In genomic region chr6:18492977-18493376, GRCm38 (mm10) we compare ENCODE assay signal across 21 mouse cellular contexts. TPM values are rescaled to one million over a fixed set of nuclear protein-coding genes. Genes with fewer than 3 reads are reported as not detected.
DNase-seq lines count a peak whose midpoint lies in the region; ATAC-seq and TF ChIP-seq lines count a peak whose summit lies in the region.
"Had no signal": no experiment of that assay in that cellular context is flagged by ENCODE, and none has a peak within 500 bp of the region (broad histone marks: within the 10 kb centered on the region; RNA-seq: fewer than 3 reads in every experiment).

No protein-coding gene starts in this region.

- peaks cover 3% of the 10 kb centered on the region; the same call in 1 of the 2 replicates for H3K4me1 ChIP-seq in forebrain, embryonic 12.5 days
- H3K4me1 ChIP-seq in forebrain, embryonic 11.5 days (replicated peaks; ENCODE audit: control insufficient read depth, insufficient read depth, low read length), result no peaks in the 10 kb centered on the region
- H3K4me1 ChIP-seq in kidney, adult 2 months (ENCODE audit: control insufficient read depth, insufficient read depth, low read length), result no peaks in the 10 kb centered on the region
- no peaks in the 10 kb centered on the region for H3K4me1 ChIP-seq in forebrain, postnatal 0 days (ENCODE audit: insufficient read depth)
- no peaks in the 10 kb centered on the region for H3K4me1 ChIP-seq in midbrain, embryonic 15.5 days
- H3K4me1 ChIP-seq: heart, embryonic 15.5 days had no signal

- no peaks in the 10 kb centered on the region for H3K9me3 ChIP-seq in forebrain, embryonic 12.5 days
- no peaks in the 10 kb centered on the region for H3K9me3 ChIP-seq in forebrain, embryonic 11.5 days (ENCODE audit: control insufficient read depth, low read length)
- H3K9me3 ChIP-seq in forebrain, postnatal 0 days (ENCODE audit: low read length), result no peaks in the 10 kb centered on the region
- no peaks in the 10 kb centered on the region for H3K9me3 ChIP-seq in midbrain, embryonic 15.5 days
- H3K9me3 ChIP-seq: heart, embryonic 15.5 days; hindbrain, embryonic 13.5 days had no signal

- TF ChIP-seq CTCF in kidney, adult 2 months (conservative IDR thresholded peaks at IDR 0.05; ENCODE audit: insufficient read depth, insufficient read length, low read depth, low read length), result no peak
- TF ChIP-seq CTCF in brain, embryonic 14.5 days (IDR thresholded peaks at IDR 0.05; ENCODE audit: borderline replicate concordance, extremely low read depth, insufficient read depth, insufficient read length), result no peak
- TF ChIP-seq CTCF in forebrain, postnatal 0 days (IDR thresholded peaks at IDR 0.05; ENCODE audit: low read depth), result no peak

- peak; percentile 27; the same call in 1 of the 2 replicates for ATAC-seq in forebrain, embryonic 12.5 days (ENCODE audit: low FRiP score)
- no peak; the same call in 1 of the 2 replicates for ATAC-seq in forebrain, embryonic 11.5 days (replicated peaks; ENCODE audit: low FRiP score)
- ATAC-seq in forebrain, postnatal 0 days, result peak; percentile 25; the same call in 1 of the 2 replicates
- ATAC-seq in midbrain, embryonic 15.5 days (replicated peaks), result no peak
- ATAC-seq: activated CD4-positive, CD25-positive, alpha-beta regulatory T cell, adult 4 months; intestine, embryonic 16.5 days; Patski had no signal

- DNase-seq in forebrain, embryonic 11.5 days (ENCODE audit: low spot score), result no peak
- peak; percentile 5 for DNase-seq in kidney, adult 2 months
- no peak for DNase-seq in kidney, postnatal 36 days
- DNase-seq in brain, embryonic 14.5 days (ENCODE audit: low read depth), result peak; percentile 76
- no peak for DNase-seq in forebrain, postnatal 0 days
- DNase-seq: adrenal gland, postnatal 14 days; cerebellum, adult 2 months; cerebellum, postnatal 10 days; gastrocnemius, postnatal 36 days; heart, adult 18-20 months; heart, postnatal 14 days had no signal

- no peaks in the 10 kb centered on the region; the same call in 1 of the 2 replicates for H3K36me3 ChIP-seq in forebrain, embryonic 12.5 days (replicated peaks)
- no peaks in the 10 kb centered on the region for H3K36me3 ChIP-seq in forebrain, embryonic 11.5 days (ENCODE audit: control insufficient read depth, insufficient read depth, low read length)
- H3K36me3 ChIP-seq in kidney, adult 2 months (ENCODE audit: control insufficient read depth, insufficient read depth, low read length), result no peaks in the 10 kb centered on the region; the same call in 1 of the 2 replicates
- peaks cover 8% of the 10 kb centered on the region; the same call in 1 of the 2 replicates for H3K36me3 ChIP-seq in forebrain, postnatal 0 days (ENCODE audit: insufficient read depth)
- H3K36me3 ChIP-seq in midbrain, embryonic 15.5 days (replicated peaks), result peaks cover 6% of the 10 kb centered on the region; the same call in 1 of the 2 replicates
- H3K36me3 ChIP-seq: heart, embryonic 15.5 days had no signal

- H3K4me3 ChIP-seq in forebrain, embryonic 12.5 days (replicated peaks), result no peak overlapping the region
- no peak overlapping the region for H3K4me3 ChIP-seq in forebrain, embryonic 11.5 days (ENCODE audit: low read depth, low read length)
- no peak overlapping the region for H3K4me3 ChIP-seq in kidney, adult 2 months (ENCODE audit: insufficient read depth, low read depth, low read length)
- no peak overlapping the region for H3K4me3 ChIP-seq in forebrain, postnatal 0 days (ENCODE audit: low read depth, low read length)
- H3K4me3 ChIP-seq in midbrain, embryonic 15.5 days, result no peak overlapping the region
- H3K4me3 ChIP-seq: heart, embryonic 15.5 days; hindbrain, embryonic 13.5 days had no signal

- H3K9ac ChIP-seq in forebrain, embryonic 12.5 days, result no peak overlapping the region
- no peak overlapping the region for H3K9ac ChIP-seq in forebrain, embryonic 11.5 days (ENCODE audit: low read length)
- H3K9ac ChIP-seq in forebrain, postnatal 0 days, result no peak overlapping the region
- no peak overlapping the region for H3K9ac ChIP-seq in midbrain, embryonic 15.5 days
- H3K9ac ChIP-seq: heart, embryonic 15.5 days; hindbrain, embryonic 13.5 days had no signal

- WGBS in forebrain, embryonic 12.5 days, result 48% methylated on average over 1 of the region's 1 CpGs
- WGBS in forebrain, embryonic 11.5 days, result 74% methylated on average over 1 of the region's 1 CpGs
- WGBS in kidney, adult 2 months, result 81% methylated on average over 1 of the region's 1 CpGs
- 22% methylated on average over 1 of the region's 1 CpGs for WGBS in forebrain, postnatal 0 days
- 57% methylated on average over 1 of the region's 1 CpGs for WGBS in midbrain, embryonic 15.5 days

- no peak for TF ChIP-seq POLR2A in kidney, adult 2 months (IDR thresholded peaks at IDR 0.05; ENCODE audit: low read depth, low read length)
- TF ChIP-seq POLR2A in brain, embryonic 14.5 days (IDR thresholded peaks at IDR 0.05; ENCODE audit: borderline replicate concordance, extremely low read depth, insufficient read depth, insufficient read length, poor library complexity, severe bottlenecking), result no peak

- no peak overlapping the region for H3K4me2 ChIP-seq in forebrain, embryonic 12.5 days
- H3K4me2 ChIP-seq in forebrain, embryonic 11.5 days (ENCODE audit: low read depth, low read length, severe bottlenecking), result no peak overlapping the region
- no peak overlapping the region for H3K4me2 ChIP-seq in forebrain, postnatal 0 days (ENCODE audit: low read depth)
- no peak overlapping the region for H3K4me2 ChIP-seq in midbrain, embryonic 15.5 days
- H3K4me2 ChIP-seq: heart, embryonic 11.5 days; heart, embryonic 15.5 days; hindbrain, embryonic 13.5 days had no signal

- no peaks in the 10 kb centered on the region for H3K27me3 ChIP-seq in forebrain, embryonic 12.5 days
- H3K27me3 ChIP-seq in forebrain, embryonic 11.5 days (ENCODE audit: control insufficient read depth, insufficient read depth, low read length), result no peaks in the 10 kb centered on the region
- H3K27me3 ChIP-seq in kidney, adult 2 months (replicated peaks; ENCODE audit: control insufficient read depth, insufficient read depth, low read length), result no peaks in the 10 kb centered on the region
- no peaks in the 10 kb centered on the region for H3K27me3 ChIP-seq in forebrain, postnatal 0 days (ENCODE audit: insufficient read depth, low read length)
- H3K27me3 ChIP-seq in midbrain, embryonic 15.5 days (replicated peaks), result no peaks in the 10 kb centered on the region
- H3K27me3 ChIP-seq: heart, embryonic 15.5 days; hindbrain, embryonic 13.5 days; Patski had no signal

- no peak overlapping the region for H3K27ac ChIP-seq in forebrain, embryonic 12.5 days
- no peak overlapping the region for H3K27ac ChIP-seq in forebrain, embryonic 11.5 days (ENCODE audit: low read depth, low read length)
- H3K27ac ChIP-seq in kidney, adult 2 months (ENCODE audit: insufficient read depth, low read depth, low read length), result no peak overlapping the region
- H3K27ac ChIP-seq in forebrain, postnatal 0 days (ENCODE audit: low read depth, low read length), result no peak overlapping the region
- H3K27ac ChIP-seq in midbrain, embryonic 15.5 days, result no peak overlapping the region
- H3K27ac ChIP-seq: heart, embryonic 15.5 days had no signal

RNA-seq across cellular contexts. Expression of gene Cttnbp2, which starts 21.7 kb away (rescaled TPM):
- polyA plus RNA-seq in forebrain, embryonic 12.5 days (2016; fragmentation: Nextera tagmentation; extraction: Ambion mirVana), result 29.8 and 30.9 TPM in 2 replicates
- 15.7 and 21.7 TPM in 2 replicates for polyA plus RNA-seq in forebrain, embryonic 11.5 days (2014; fragmentation: Nextera tagmentation; extraction: Ambion mirVana)
- polyA plus RNA-seq in kidney, adult 2 months (2012; rRNA removed), result 5.7 and 6.2 TPM in 2 replicates
- 42.2 TPM in 2 replicates for polyA plus RNA-seq in brain, embryonic 14.5 days (2012; rRNA removed)
- 45.6 and 49.7 TPM in 2 replicates for total RNA-seq in forebrain, postnatal 0 days (2014; rRNA removed)
- polyA plus RNA-seq in forebrain, postnatal 0 days (2015; fragmentation: Nextera tagmentation; extraction: Ambion mirVana), result 24.2 and 43.5 TPM in 2 replicates
- 51.0 and 62.7 TPM in 2 replicates for polyA plus RNA-seq in midbrain, embryonic 15.5 days (2015; fragmentation: Nextera tagmentation; extraction: Ambion mirVana)
- total RNA-seq: hematopoietic stem cell, adult 5-6 weeks had no signal
- polyA plus RNA-seq: activated CD4-positive, CD25-positive, alpha-beta regulatory T cell, adult 4 months; C2C12 had no signal

Comparison
In these comparisons a context has a peak if more than half of its experiments do, and no peak if none do; other contexts are left out.
1. ATAC-seq: peak in forebrain, embryonic 12.5 days (single experiment) and forebrain, postnatal 0 days (single experiment); none in forebrain, embryonic 11.5 days (single experiment) and midbrain, embryonic 15.5 days (single experiment).
2. DNase-seq: peak in kidney, adult 2 months (single experiment) and brain, embryonic 14.5 days (single experiment); none in forebrain, embryonic 11.5 days (single experiment), kidney, postnatal 36 days (0 of 2) and forebrain, postnatal 0 days (single experiment).